Mouse (Mus musculus) lung, adult 2 months (tissue): ENCODE measurements around the gene Dnah10.

Experiments used
- CTCF ChIP-seq: fragments of 200-500 bp; IDR thresholded peaks from 2 replicates; pipeline ENCODE4 v1.5.1; 2011; ENCODE audit warnings: mild to moderate bottlenecking, low read length, control low read depth; ENCODE audit not compliant: insufficient read depth
- POLR2A ChIP-seq: fragments of 200-500 bp; IDR thresholded peaks from 2 replicates; pipeline ENCODE4 v1.6.1; 2011; ENCODE audit warnings: low read depth, mild to moderate bottlenecking, control low read depth, low read length, borderline replicate concordance; ENCODE audit errors: extremely low read depth

- TF ChIP-seq POLR2A (no peak), CTCF (no peak)
These were observed 67.2 kb downstream of the Dnah10 start for GRCm38 (mm10) chr5:124792112-124792511.
